Mouse (Mus musculus): Measurements from ENCODE around the gene Wap.
A peak's percentile ranks its signal among the peaks of the same experiment; 100 is the strongest.

Wap gene

GRCm38 (mm10) chr11:6638537-6638936, at the start of gene Wap:
Gene Wap, minus strand, starts transcription at chr11:6638637.
- DNase-seq (ENCODE audit: low spot score in 2 of 2), result no peak

GRCm38 (mm10) chr11:6684741-6685140, 46.3 kb upstream of the Wap start:
- no peak for DNase-seq (ENCODE audit: low spot score in 2 of 2)

- DNase-seq (ENCODE audit: low spot score in 2 of 2), result peak; percentile 31 to 39
These were observed 42.0 kb upstream of the Wap start for GRCm38 (mm10) chr11:6680397-6680818.

GRCm38 (mm10) chr11:6679694-6680396, 41.4 kb upstream of the Wap start:
- DNase-seq (ENCODE audit: low spot score in 2 of 2), result peak; percentile 24 to 40

GRCm38 (mm10) chr11:6677530-6677929, 39.1 kb upstream of the Wap start:
- DNase-seq (ENCODE audit: low spot score in 2 of 2), result no peak

- no peak for DNase-seq (ENCODE audit: low spot score in 2 of 2)
These were observed 38.2 kb upstream of the Wap start for GRCm38 (mm10) chr11:6676641-6677040.

- no peak for DNase-seq (ENCODE audit: low spot score in 2 of 2)
These were observed 37.0 kb upstream of the Wap start for GRCm38 (mm10) chr11:6675402-6675801.

GRCm38 (mm10) chr11:6674701-6675100, 36.3 kb upstream of the Wap start:
- no peak for DNase-seq (ENCODE audit: low spot score in 2 of 2)

- no peak for DNase-seq (ENCODE audit: low spot score in 2 of 2)
These were observed 32.4 kb upstream of the Wap start for GRCm38 (mm10) chr11:6670826-6671225.

GRCm38 (mm10) chr11:6670044-6670443, 31.6 kb upstream of the Wap start:
- DNase-seq (ENCODE audit: low spot score in 2 of 2), result no peak

GRCm38 (mm10) chr11:6669041-6669440, 30.6 kb upstream of the Wap start:
- DNase-seq (ENCODE audit: low spot score in 2 of 2), result no peak

GRCm38 (mm10) chr11:6666634-6667033, 28.2 kb upstream of the Wap start:
- DNase-seq (ENCODE audit: low spot score in 2 of 2), result no peak

- DNase-seq (ENCODE audit: low spot score in 2 of 2), result no peak
These were observed 22.8 kb upstream of the Wap start for GRCm38 (mm10) chr11:6661206-6661605.

- DNase-seq (ENCODE audit: low spot score in 2 of 2), result peak; percentile 18 to 63
These were observed 19.8 kb upstream of the Wap start, which contains the start of gene Ramp3 for GRCm38 (mm10) chr11:6658271-6658670. Gene Ramp3, plus strand, starts transcription at chr11:6658521.

- DNase-seq (ENCODE audit: low spot score in 2 of 2), result peak; percentile 70 to 92
These were observed 16.5 kb upstream of the Wap start for GRCm38 (mm10) chr11:6654903-6655302.

GRCm38 (mm10) chr11:6652978-6653377, 14.5 kb upstream of the Wap start:
- peak; percentile 23 to 46 for DNase-seq (ENCODE audit: low spot score in 2 of 2)

GRCm38 (mm10) chr11:6650519-6650918, 12.1 kb upstream of the Wap start:
- DNase-seq (ENCODE audit: low spot score in 2 of 2), result peak; percentile 69 to 73

- DNase-seq (ENCODE audit: low spot score in 2 of 2), result no peak
These were observed 9.6 kb upstream of the Wap start for GRCm38 (mm10) chr11:6647831-6648724.

GRCm38 (mm10) chr11:6644566-6644965, 6.1 kb upstream of the Wap start:
- no peak for DNase-seq (ENCODE audit: low spot score in 2 of 2)

- no peak for DNase-seq (ENCODE audit: low spot score in 2 of 2)
These were observed 635 bp upstream of the Wap start for GRCm38 (mm10) chr11:6639072-6639471.

GRCm38 (mm10) chr11:6636150-6636549, 2.3 kb downstream of the Wap start:
- peak in 1 of 2 experiments; percentile 54 for DNase-seq (ENCODE audit: low spot score in 2 of 2)

GRCm38 (mm10) chr11:6629655-6630054, 8.8 kb downstream of the Wap start:
- peak in 1 of 2 experiments; percentile 33 for DNase-seq (ENCODE audit: low spot score in 2 of 2)

GRCm38 (mm10) chr11:6628568-6628967, 9.9 kb downstream of the Wap start:
- peak; percentile 41 to 59 for DNase-seq (ENCODE audit: low spot score in 2 of 2)
